Mouse (Mus musculus) bone marrow macrophage, adult 2 months (primary cell): ENCODE results near the gene 2210408I21Rik. TPM values are rescaled to one million over a fixed set of nuclear protein-coding genes. Genes with fewer than 3 reads are reported as not detected.
"Not testable (repeated sequence)": the region's sequence is repeated elsewhere in the genome, so short reads cannot be mapped to it uniquely, and the experiment has no call there.

ENCODE experiments used
- H3K27ac ChIP-seq: 2 replicates; pipeline ENCODE4 v1.5.1; 2012; ENCODE audit warnings: low read depth, low read length; ENCODE audit not compliant: insufficient read depth
- H3K4me1 ChIP-seq: 2 replicates; pipeline ENCODE4 v1.6.1; 2012; ENCODE audit warnings: low read length; ENCODE audit not compliant: control insufficient read depth, insufficient read depth
- H3K4me3 ChIP-seq: 2 replicates; pipeline ENCODE4 v1.5.1; 2012; ENCODE audit warnings: mild to moderate bottlenecking, low read length, moderate library complexity; ENCODE audit not compliant: insufficient read depth
- CTCF ChIP-seq: IDR thresholded peaks from 2 replicates; pipeline ENCODE4 v1.5.1; 2012; ENCODE audit warnings: low read depth, mild to moderate bottlenecking, low read length, moderate library complexity
- POLR2A ChIP-seq: IDR thresholded peaks from 2 replicates; pipeline ENCODE4 v1.6.1; 2012; ENCODE audit warnings: mild to moderate bottlenecking, low read depth, low read length, borderline replicate concordance
- polyA plus RNA-seq: library from polyadenylated mRNA; stranded (reverse); fragments of >200 nt; gene quantifications from 2 replicates; pipeline ENCODE4 v1.2.4, GENCODE M21; 2012; ENCODE audit not compliant: missing spikeins, insufficient read depth, insufficient read length

Gene 2210408I21Rik
- polyA plus RNA-seq: 2.8 and 3.3 TPM in 2 replicates

DNA sequence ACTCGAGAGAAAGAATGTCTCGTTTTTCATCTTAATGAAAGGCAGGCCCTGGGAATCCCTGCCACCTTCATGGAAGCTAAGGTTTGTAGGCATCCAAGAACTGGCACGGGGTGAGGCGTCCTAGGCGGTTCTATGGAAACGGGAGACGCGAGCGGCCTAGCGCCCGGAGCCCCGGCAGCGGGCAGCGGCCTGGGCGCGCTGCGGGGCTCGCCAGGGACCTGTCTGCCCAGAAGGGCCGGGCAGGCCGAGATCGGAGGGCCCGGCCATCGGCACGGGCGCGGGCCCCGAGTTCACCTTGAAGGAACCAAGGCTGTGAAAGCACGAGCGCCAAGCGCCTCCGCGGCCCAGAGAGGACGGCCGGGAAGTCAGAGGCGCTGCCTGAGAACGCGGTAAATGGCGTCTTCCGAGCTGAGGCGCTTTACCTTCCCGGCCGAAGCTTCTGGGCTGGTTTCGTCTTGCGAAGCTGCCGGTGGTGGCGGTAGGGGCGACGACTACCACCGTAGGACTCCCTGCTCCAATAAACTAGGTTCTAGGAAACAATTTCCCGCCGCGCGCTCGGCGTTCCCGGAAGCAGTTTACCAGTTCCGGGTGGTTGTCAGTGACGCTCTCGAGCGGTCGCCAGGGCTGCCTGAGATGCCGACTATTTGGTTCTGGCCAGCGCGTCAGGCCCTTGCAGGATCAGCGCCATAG lies at the start of gene 2210408I21Rik, which contains the start of gene Slf1:
Gene 2210408I21Rik (plus strand): TSS at position 610 of the 690 bp plus-strand sequence.
Gene Slf1 (minus strand): TSS at position 543 of the 690 bp plus-strand sequence.
- H3K4me1 ChIP-seq: peaks cover 2% of the 10 kb centered on the region; the same call in 1 of the 2 replicates
- H3K4me3 ChIP-seq: peak within 1 kb of the TSS; percentile 72
- TF ChIP-seq CTCF (no peak), POLR2A (no peak)
- peak within 1 kb of the TSS; percentile 9; the same call in 1 of the 2 replicates for H3K27ac ChIP-seq

- H3K4me3 ChIP-seq, H3K4me1 ChIP-seq, H3K27ac ChIP-seq: not testable (repeated sequence)
Observed at GRCm38 (mm10) chr13:77092876-77093275, 42.5 kb upstream of the 2210408I21Rik start.

DNA sequence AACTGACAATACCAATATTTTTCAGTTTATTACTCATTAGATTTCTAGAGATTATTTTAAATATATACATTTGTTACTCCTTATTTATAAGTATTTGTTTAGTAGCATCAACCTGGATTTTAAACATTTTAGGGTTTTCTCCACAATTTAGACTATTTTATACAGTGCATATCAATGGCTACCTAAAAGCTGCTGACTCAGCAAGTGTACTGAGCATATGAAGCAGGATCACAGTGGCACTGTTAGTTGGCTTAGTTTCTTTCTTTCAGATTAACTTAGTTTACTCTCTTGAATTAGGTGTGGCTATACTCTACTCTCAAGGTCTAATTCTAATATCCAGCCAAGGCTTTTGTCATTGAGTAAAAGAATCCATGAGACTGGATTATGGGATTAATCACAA lies 27.6 kb upstream of the 2210408I21Rik start:
- Histone ChIP-seq H3K4me1 (no peaks in the 10 kb centered on the region), H3K4me3 (no peak overlapping the region), H3K27ac (no peak overlapping the region)
- TF ChIP-seq CTCF: no peak
- TF ChIP-seq POLR2A: no peak

- TF ChIP-seq CTCF: no peak
- H3K4me3 ChIP-seq: no peak overlapping the region
- H3K27ac ChIP-seq: no peak overlapping the region
- no peaks in the 10 kb centered on the region for H3K4me1 ChIP-seq
Observed at GRCm38 (mm10) chr13:77118695-77119094, 16.6 kb upstream of the 2210408I21Rik start.

DNA sequence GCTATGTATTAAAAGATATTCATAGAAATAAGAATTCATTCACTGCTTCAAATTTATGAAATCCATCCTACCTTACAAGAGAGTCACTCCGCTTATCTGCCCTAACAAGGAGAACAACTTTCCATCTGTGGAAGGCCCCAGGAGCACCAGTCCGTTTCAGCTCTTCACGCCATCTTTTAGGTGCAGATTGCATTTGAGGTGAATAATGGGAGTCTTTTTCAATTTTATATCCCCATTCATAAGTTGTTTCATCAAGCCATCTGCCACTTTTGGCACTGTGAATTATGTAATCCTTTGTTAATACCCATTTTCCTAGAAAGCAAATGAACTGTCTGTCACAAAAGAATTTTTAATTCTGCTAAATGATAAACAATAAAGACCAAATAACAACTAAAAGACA lies 10.2 kb upstream of the 2210408I21Rik start:
- Histone ChIP-seq H3K4me3 (no peak overlapping the region), H3K4me1 (no peaks in the 10 kb centered on the region), H3K27ac (no peak overlapping the region)
- no peak for TF ChIP-seq POLR2A
- no peak for TF ChIP-seq CTCF

DNA sequence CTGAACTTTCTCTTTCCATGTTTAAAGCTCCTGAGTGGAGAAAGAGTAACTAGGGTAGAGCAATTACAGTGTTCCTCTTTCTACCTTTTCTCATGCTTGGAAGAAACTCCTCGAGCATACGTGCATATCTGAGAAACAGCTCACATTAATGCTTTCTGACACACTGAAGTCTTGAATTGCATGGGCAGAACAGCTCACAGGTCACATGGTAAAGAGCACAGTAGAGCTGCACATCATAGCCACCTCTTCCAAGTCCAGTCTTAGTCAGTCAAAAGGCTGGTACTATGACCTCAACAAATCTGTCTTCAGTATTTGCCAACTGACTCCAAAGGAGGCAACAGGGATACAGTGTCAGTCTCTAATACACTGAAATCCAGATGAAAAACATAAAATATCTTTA lies 7.1 kb upstream of the 2210408I21Rik start:
- H3K4me1 ChIP-seq: no peaks in the 10 kb centered on the region
- no peak for TF ChIP-seq CTCF
- TF ChIP-seq POLR2A: no peak
- no peak overlapping the region for H3K4me3 ChIP-seq
- no peak overlapping the region for H3K27ac ChIP-seq

GRCm38 (mm10) chr13:77131132-77131531 lies 4.2 kb upstream of the 2210408I21Rik start:
- no peak overlapping the region for H3K27ac ChIP-seq
- no peak overlapping the region for H3K4me3 ChIP-seq
- TF ChIP-seq POLR2A (no peak), CTCF (no peak)
- peaks cover under 1% of the 10 kb centered on the region; the same call in 1 of the 2 replicates for H3K4me1 ChIP-seq

- Histone ChIP-seq H3K4me3 (peak overlapping the region; percentile 72), H3K27ac (no peak overlapping the region), H3K4me1 (peaks cover 2% of the 10 kb centered on the region; the same call in 1 of the 2 replicates)
- TF ChIP-seq CTCF (no peak), POLR2A (no peak)
Observed at GRCm38 (mm10) chr13:77135621-77135981, 261 bp downstream of the 2210408I21Rik start.

DNA sequence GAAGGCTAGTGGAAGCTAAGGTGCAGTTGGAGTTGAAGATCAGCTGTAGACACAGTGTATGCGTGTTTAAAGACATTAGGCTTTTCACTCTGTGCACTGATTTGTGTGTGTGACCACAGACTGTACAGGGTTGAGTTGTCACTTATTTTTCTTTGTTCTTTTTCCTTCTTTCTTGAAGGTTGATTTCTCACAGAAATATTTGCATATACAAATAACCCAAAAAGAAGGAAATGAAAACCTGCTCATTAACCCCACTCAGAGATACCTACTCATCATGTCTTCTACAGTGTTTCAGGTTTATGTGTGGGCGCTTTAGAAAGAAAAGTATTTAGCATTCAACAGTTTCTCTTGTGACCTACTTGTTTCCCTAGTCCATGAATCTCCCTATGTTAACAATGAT lies 5.5 kb downstream of the 2210408I21Rik start:
- Histone ChIP-seq H3K4me3 (no peak overlapping the region), H3K4me1 (peaks cover 2% of the 10 kb centered on the region; the same call in 1 of the 2 replicates), H3K27ac (no peak overlapping the region)
- TF ChIP-seq CTCF (no peak), POLR2A (no peak)

- TF ChIP-seq CTCF (no peak), POLR2A (no peak)
- Histone ChIP-seq H3K4me1 (no peaks in the 10 kb centered on the region), H3K27ac (no peak overlapping the region), H3K4me3 (no peak overlapping the region)
Observed at GRCm38 (mm10) chr13:77177931-77178330, 42.6 kb downstream of the 2210408I21Rik start.

DNA sequence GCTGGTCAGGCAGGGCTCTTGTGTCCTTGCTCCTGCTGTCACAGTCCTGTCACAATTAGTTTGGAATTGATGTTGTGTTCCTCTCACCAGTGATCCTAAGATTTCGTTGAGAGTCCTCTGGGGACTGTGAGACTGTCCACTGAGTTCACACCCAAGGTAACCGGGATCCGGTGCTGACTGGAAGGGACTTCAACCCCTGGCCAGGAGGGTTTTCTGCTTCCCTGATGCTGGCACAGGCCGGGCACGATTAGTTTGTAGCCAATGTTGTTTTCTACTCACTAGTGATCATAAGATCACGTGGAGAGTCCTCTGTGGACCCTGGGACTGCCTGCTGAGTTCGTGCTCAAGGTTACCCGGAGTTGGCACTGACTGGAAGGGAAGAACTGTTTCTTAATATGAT lies 55.3 kb downstream of the 2210408I21Rik start:
- Histone ChIP-seq H3K27ac (no peak overlapping the region), H3K4me1 (no peaks in the 10 kb centered on the region), H3K4me3 (no peak overlapping the region)
- TF ChIP-seq CTCF (no peak), POLR2A (no peak)

DNA sequence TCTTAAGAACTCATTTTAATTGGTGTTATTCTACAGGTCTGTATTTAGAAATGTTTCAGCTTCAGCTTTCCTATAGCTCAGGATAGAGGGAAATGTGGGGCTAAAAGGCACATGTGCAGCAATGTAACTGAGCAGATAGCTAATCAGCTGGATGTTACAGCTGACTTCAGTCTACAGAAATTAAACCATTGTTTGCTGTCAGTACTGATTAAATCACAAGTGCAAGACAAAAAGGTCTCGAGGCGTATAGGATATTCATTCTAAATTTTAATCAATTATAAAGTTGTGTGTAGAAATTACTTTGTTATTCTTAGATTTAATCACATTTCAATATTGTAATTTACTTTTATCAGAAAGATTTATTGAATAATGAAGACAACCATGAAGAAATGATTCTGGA lies 56.9 kb downstream of the 2210408I21Rik start:
- TF ChIP-seq POLR2A (no peak), CTCF (no peak)
- no peak overlapping the region for H3K4me3 ChIP-seq
- no peak overlapping the region for H3K27ac ChIP-seq

More for the DNA sequence above, 56.9 kb downstream of the 2210408I21Rik start:
- H3K4me1 ChIP-seq: no peaks in the 10 kb centered on the region
